Mouse (Mus musculus) liver, embryonic 11.5 days (tissue): ENCODE data around the gene Kctd13. TPM values are rescaled to one million over a fixed set of nuclear protein-coding genes. Genes with fewer than 3 reads are reported as not detected.

Experiments
- ATAC-seq: fragments of 200-750 bp; cut with Nextera tagmentation; replicated peaks from 2 replicates; pipeline ENCODE4 v1.8.0; 2017; ENCODE audit warnings: moderate number of reproducible peaks, mild to moderate bottlenecking, moderate TSS enrichment, moderate library complexity; ENCODE audit not compliant: low FRiP score
- DNase-seq: peaks from one replicate; pipeline ENCODE4 v3.0.0-alpha.2; 2017; ENCODE audit warnings: low spot score
- H3K27ac ChIP-seq: fragments of 300-500 bp; sonication (generic); 2 replicates; pipeline ENCODE4 v1.5.1; 2014; ENCODE audit warnings: mild to moderate bottlenecking, low read depth, low read length, control low read depth
- H3K27me3 ChIP-seq: fragments of 300-500 bp; sonication (generic); replicated peaks from 2 replicates; pipeline ENCODE4 v1.6.1; 2014; ENCODE audit warnings: low read length, mixed read lengths; ENCODE audit not compliant: control insufficient read depth, insufficient read depth
- H3K36me3 ChIP-seq: fragments of 300-500 bp; sonication (generic); 2 replicates; pipeline ENCODE4 v1.6.1; 2014; ENCODE audit warnings: mild to moderate bottlenecking, low read length, moderate library complexity, mixed read lengths; ENCODE audit not compliant: control insufficient read depth, insufficient read depth
- H3K4me1 ChIP-seq: fragments of 300-500 bp; sonication (generic); replicated peaks from 2 replicates; pipeline ENCODE4 v1.6.1; 2014; ENCODE audit warnings: low read length, mixed read lengths; ENCODE audit not compliant: control insufficient read depth, insufficient read depth
- H3K4me2 ChIP-seq: fragments of 300-500 bp; sonication (generic); 2 replicates; pipeline ENCODE4 v1.6.1; 2014; ENCODE audit warnings: mild to moderate bottlenecking, control low read depth, moderate library complexity
- H3K4me3 ChIP-seq: fragments of 300-500 bp; sonication (generic); 2 replicates; pipeline ENCODE4 v1.5.1; 2014; ENCODE audit warnings: low read depth, low read length, control low read depth
- H3K9ac ChIP-seq: fragments of 300-500 bp; sonication (generic); 2 replicates; pipeline ENCODE4 v1.6.1; 2014; ENCODE audit warnings: low read depth, low read length, control low read depth
- H3K9me3 ChIP-seq: fragments of 300-500 bp; sonication (generic); 2 replicates; pipeline ENCODE4 v1.6.1; 2016; ENCODE audit warnings: low read length, inconsistent platforms, mixed read lengths; ENCODE audit not compliant: control insufficient read depth
- WGBS: fragments of 180-500 bp; shearing (Covaris S2); extraction: QIAGEN DNeasy Blood & Tissue Kit; methylation state at CpG from one replicate; pipeline ENCODE4 v1.1.7; 2014; 5-methylcytosine and 5-hydroxymethylcytosine counted together
- polyA plus RNA-seq: library from polyadenylated mRNA; unstranded; fragments of >200 nt; fragmentation: Nextera tagmentation; extraction: Ambion mirVana; gene quantifications from 2 replicates; pipeline ENCODE4 v1.2.1, GENCODE M21; 2014

Gene Kctd13
- polyA plus RNA-seq, 1 experiment from 2014 or later: 16.5 TPM

- ATAC-seq: no peak
- Histone ChIP-seq H3K36me3 (peaks cover 20% of the 10 kb centered on the region), H3K27ac (no peak overlapping the region), H3K9ac (no peak overlapping the region), H3K4me1 (peaks cover 13% of the 10 kb centered on the region; the same call in 1 of the 2 replicates), H3K4me3 (no peak overlapping the region), H3K27me3 (no peaks in the 10 kb centered on the region), H3K4me2 (no peak overlapping the region), H3K9me3 (no peaks in the 10 kb centered on the region)
- WGBS: 78% methylated on average over 2 of the region's 2 CpGs
- DNase-seq: no peak
These were observed 52.9 kb downstream of the Kctd13 start for GRCm38 (mm10) chr7:126981601-126982000.

- Histone ChIP-seq H3K27ac (no peak overlapping the region), H3K9me3 (no peaks in the 10 kb centered on the region), H3K4me2 (no peak overlapping the region), H3K36me3 (peaks cover 20% of the 10 kb centered on the region), H3K27me3 (no peaks in the 10 kb centered on the region), H3K9ac (no peak overlapping the region), H3K4me3 (no peak overlapping the region), H3K4me1 (peaks cover 11% of the 10 kb centered on the region; the same call in 1 of the 2 replicates)
- 57% methylated on average over 4 of the region's 4 CpGs for WGBS
- no peak for DNase-seq
- ATAC-seq: no peak
These were observed 53.4 kb downstream of the Kctd13 start for GRCm38 (mm10) chr7:126982054-126982453.

GRCm38 (mm10) chr7:126983113-126983512 lies 54.4 kb downstream of the Kctd13 start:
- 82% methylated on average over 7 of the region's 7 CpGs for WGBS
- no peaks in the 10 kb centered on the region for H3K9me3 ChIP-seq
- no peak overlapping the region for H3K4me3 ChIP-seq
- no peak overlapping the region for H3K9ac ChIP-seq
- no peaks in the 10 kb centered on the region for H3K27me3 ChIP-seq
- peaks cover 17% of the 10 kb centered on the region for H3K36me3 ChIP-seq
- 0 out of 2 replicates have a peak, but pooled peaks cover 2% of the 10 kb centered on the region for H3K4me1 ChIP-seq
- DNase-seq (no peak), ATAC-seq (no peak)
- no peak overlapping the region for H3K4me2 ChIP-seq
- no peak overlapping the region for H3K27ac ChIP-seq

- Histone ChIP-seq H3K4me3 (no peak overlapping the region), H3K9me3 (no peaks in the 10 kb centered on the region), H3K27ac (no peak overlapping the region), H3K27me3 (no peaks in the 10 kb centered on the region), H3K4me2 (no peak overlapping the region), H3K9ac (no peak overlapping the region), H3K36me3 (peaks cover 3% of the 10 kb centered on the region), H3K4me1 (no peaks in the 10 kb centered on the region)
- 55% methylated on average over 10 of the region's 10 CpGs for WGBS
- no peak for ATAC-seq
- no peak for DNase-seq
These were observed 56.2 kb downstream of the Kctd13 start for GRCm38 (mm10) chr7:126984667-126985444.

GRCm38 (mm10) chr7:126986319-126986718 lies 57.6 kb downstream of the Kctd13 start:
- 50% methylated on average over 9 of the region's 9 CpGs for WGBS
- no peak overlapping the region for H3K4me3 ChIP-seq
- DNase-seq (no peak), ATAC-seq (no peak)
- no peak overlapping the region for H3K27ac ChIP-seq
- no peaks in the 10 kb centered on the region for H3K27me3 ChIP-seq
- no peaks in the 10 kb centered on the region for H3K4me1 ChIP-seq
- no peak overlapping the region for H3K4me2 ChIP-seq
- no peaks in the 10 kb centered on the region for H3K36me3 ChIP-seq
- no peaks in the 10 kb centered on the region for H3K9me3 ChIP-seq
- no peak overlapping the region for H3K9ac ChIP-seq

GRCm38 (mm10) chr7:126988816-126989215 lies 60.1 kb downstream of the Kctd13 start:
- H3K36me3 ChIP-seq: no peaks in the 10 kb centered on the region

More at GRCm38 (mm10) chr7:126988816-126989215, 60.1 kb downstream of the Kctd13 start:
- Histone ChIP-seq H3K4me3 (no peak overlapping the region), H3K4me2 (no peak overlapping the region), H3K9ac (no peak overlapping the region), H3K27me3 (no peaks in the 10 kb centered on the region; the same call in 1 of the 2 replicates), H3K27ac (no peak overlapping the region), H3K9me3 (no peaks in the 10 kb centered on the region), H3K4me1 (no peaks in the 10 kb centered on the region)
- no peak for ATAC-seq
- WGBS: 73% methylated on average over 8 of the region's 8 CpGs
- no peak for DNase-seq

Other genes with a start within 250 kb of the Kctd13 start
- gene Bola2, start 233.5 kb upstream of the Kctd13 start, polyA plus RNA-seq: 210 and 217 TPM in 2 replicates
- gene Slx1b, start 233.1 kb upstream of the Kctd13 start, polyA plus RNA-seq: 6.6 and 7.7 TPM in 2 replicates
- gene Coro1a, start 221.1 kb upstream of the Kctd13 start, polyA plus RNA-seq: 94.0 and 94.9 TPM in 2 replicates
- gene Mapk3, start 169.3 kb upstream of the Kctd13 start, polyA plus RNA-seq: 34.0 and 39.3 TPM in 2 replicates
- gene Gdpd3, start 162.5 kb upstream of the Kctd13 start, polyA plus RNA-seq: 0.87 and 0.96 TPM in 2 replicates
- gene Ypel3, start 151.9 kb upstream of the Kctd13 start, polyA plus RNA-seq: 49.1 and 52.2 TPM in 2 replicates
- 0.22 and 0.55 TPM in 2 replicates for gene Tbx6, start 147.4 kb upstream of the Kctd13 start, polyA plus RNA-seq
- 266 and 269 TPM in 2 replicates for gene Ppp4c, start 136.4 kb upstream of the Kctd13 start, polyA plus RNA-seq
- 0.21 TPM in 1 of 2 replicates, not detected in the other for gene Fam57b, start 131.2 kb upstream of the Kctd13 start, polyA plus RNA-seq
- gene 4930451I11Rik, start 97.2 kb upstream of the Kctd13 start, polyA plus RNA-seq: not detected in 2 replicates
- 0.52 and 1.6 TPM in 2 replicates for gene Doc2a, start 81.5 kb upstream of the Kctd13 start, polyA plus RNA-seq
- 17.3 and 24.6 TPM in 2 replicates for gene Hirip3, start 66.9 kb upstream of the Kctd13 start, polyA plus RNA-seq
- gene Ino80e, start 66.5 kb upstream of the Kctd13 start, polyA plus RNA-seq: 124 and 130 TPM in 2 replicates
- gene Taok2, start 44.2 kb upstream of the Kctd13 start, polyA plus RNA-seq: 23.0 and 24.0 TPM in 2 replicates
- gene Tmem219, start 6.0 kb upstream of the Kctd13 start, polyA plus RNA-seq: 23.2 and 23.9 TPM in 2 replicates
- gene Asphd1, start 20.7 kb downstream of the Kctd13 start, polyA plus RNA-seq: not detected in 2 replicates
- 0.27 TPM in 2 replicates for gene Sez6l2, start 21.7 kb downstream of the Kctd13 start, polyA plus RNA-seq
- gene Cdipt, start 47.0 kb downstream of the Kctd13 start, polyA plus RNA-seq: 72.2 and 74.4 TPM in 2 replicates
- gene Cdiptos, start 47.2 kb downstream of the Kctd13 start, polyA plus RNA-seq: 0.67 and 1.0 TPM in 2 replicates
- 8.3 and 9.4 TPM in 2 replicates for gene Mvp, start 85.7 kb downstream of the Kctd13 start, polyA plus RNA-seq
- gene Pagr1b, start 87.6 kb downstream of the Kctd13 start, polyA plus RNA-seq: 0.41 TPM in 1 of 2 replicates, not detected in the other
- 45.6 and 75.0 TPM in 2 replicates for gene Pagr1a, start 88.5 kb downstream of the Kctd13 start, polyA plus RNA-seq
- gene Gm42742, start 92.2 kb downstream of the Kctd13 start, polyA plus RNA-seq: 19.8 and 52.9 TPM in 2 replicates
- gene Prrt2, start 92.3 kb downstream of the Kctd13 start, polyA plus RNA-seq: 4.5 and 5.4 TPM in 2 replicates
- gene Maz, start 98.2 kb downstream of the Kctd13 start, polyA plus RNA-seq: 90.8 and 98.8 TPM in 2 replicates
- gene Kif22, start 113.6 kb downstream of the Kctd13 start, polyA plus RNA-seq: 152 and 170 TPM in 2 replicates
- gene Zg16, start 158.4 kb downstream of the Kctd13 start, polyA plus RNA-seq: not detected in 2 replicates
- gene AI467606, start 162.5 kb downstream of the Kctd13 start, polyA plus RNA-seq: 12.3 and 13.7 TPM in 2 replicates
- gene Qprt, start 193.3 kb downstream of the Kctd13 start, polyA plus RNA-seq: 43.8 and 44.2 TPM in 2 replicates
- gene Spn, start 208.9 kb downstream of the Kctd13 start, polyA plus RNA-seq: 12.7 and 14.4 TPM in 2 replicates